Mouse (Mus musculus) lung, postnatal 10 days (tissue): Measurements from ENCODE around the gene Esp4.
"Not testable (repeated sequence)": the region's sequence is repeated elsewhere in the genome, so short reads cannot be mapped to it uniquely, and the experiment has no call there.

Experiments
- DNase-seq: peaks from one replicate; pipeline ENCODE4 v3.0.0; 2021

Esp4 gene

GRCm38 (mm10) chr17:40598294-40598693 is at the start of gene Esp4:
Esp4 (plus strand) TSS chr17:40598594.
- DNase-seq = no peak

GRCm38 (mm10) chr17:40553470-40553869 is 44.9 kb upstream of the Esp4 start:
- DNase-seq = no peak

GRCm38 (mm10) chr17:40561207-40561606 is 37.2 kb upstream of the Esp4 start, which contains the start of gene Esp6:
Esp6 (plus strand) TSS chr17:40561507.
- no peak for DNase-seq

DNA sequence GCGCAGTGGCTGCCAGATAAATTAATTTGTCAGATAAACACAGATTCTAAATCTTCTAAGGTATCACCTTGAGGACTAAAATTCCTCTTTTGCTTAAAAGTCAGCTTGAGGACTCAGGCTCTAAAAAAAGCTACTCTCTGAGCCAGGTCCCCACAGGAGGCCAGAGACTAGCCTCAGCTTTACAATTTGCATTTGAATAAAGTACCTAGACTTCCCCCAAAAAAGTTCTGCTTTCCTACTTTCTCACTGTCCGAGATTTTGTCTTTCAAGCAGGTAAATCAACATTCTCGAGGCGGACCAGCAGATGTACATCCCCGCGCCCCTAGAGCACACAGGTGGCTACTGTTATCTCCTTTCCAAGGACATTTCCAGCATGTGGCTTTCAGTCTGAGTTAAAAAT is 14.5 kb upstream of the Esp4 start:
- not testable (repeated sequence) for DNase-seq

DNA sequence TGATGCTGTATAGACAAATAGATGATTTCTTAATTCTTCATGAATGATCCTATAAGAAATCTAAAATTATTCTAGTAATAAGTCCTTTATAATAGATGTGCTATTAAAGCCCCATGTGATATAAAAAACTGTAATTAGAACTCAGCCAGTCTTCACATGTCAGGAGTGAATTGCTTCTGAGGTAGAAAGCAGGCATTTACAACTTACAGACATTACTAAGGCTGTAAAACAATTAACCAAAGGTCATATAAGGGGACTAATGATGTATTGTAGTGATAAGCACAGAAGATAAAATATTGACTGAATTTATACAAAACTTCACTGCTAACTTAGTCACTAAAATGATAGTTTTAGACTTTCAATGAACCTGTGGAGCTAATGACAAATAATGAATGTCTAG is 7.1 kb upstream of the Esp4 start:
- DNase-seq = no peak

GRCm38 (mm10) chr17:40631775-40632174 is 33.4 kb downstream of the Esp4 start, which contains the start of gene Esp3:
Esp3 (plus strand) TSS chr17:40632075.
- DNase-seq = not testable (repeated sequence)
